In the genomic region with DNA sequence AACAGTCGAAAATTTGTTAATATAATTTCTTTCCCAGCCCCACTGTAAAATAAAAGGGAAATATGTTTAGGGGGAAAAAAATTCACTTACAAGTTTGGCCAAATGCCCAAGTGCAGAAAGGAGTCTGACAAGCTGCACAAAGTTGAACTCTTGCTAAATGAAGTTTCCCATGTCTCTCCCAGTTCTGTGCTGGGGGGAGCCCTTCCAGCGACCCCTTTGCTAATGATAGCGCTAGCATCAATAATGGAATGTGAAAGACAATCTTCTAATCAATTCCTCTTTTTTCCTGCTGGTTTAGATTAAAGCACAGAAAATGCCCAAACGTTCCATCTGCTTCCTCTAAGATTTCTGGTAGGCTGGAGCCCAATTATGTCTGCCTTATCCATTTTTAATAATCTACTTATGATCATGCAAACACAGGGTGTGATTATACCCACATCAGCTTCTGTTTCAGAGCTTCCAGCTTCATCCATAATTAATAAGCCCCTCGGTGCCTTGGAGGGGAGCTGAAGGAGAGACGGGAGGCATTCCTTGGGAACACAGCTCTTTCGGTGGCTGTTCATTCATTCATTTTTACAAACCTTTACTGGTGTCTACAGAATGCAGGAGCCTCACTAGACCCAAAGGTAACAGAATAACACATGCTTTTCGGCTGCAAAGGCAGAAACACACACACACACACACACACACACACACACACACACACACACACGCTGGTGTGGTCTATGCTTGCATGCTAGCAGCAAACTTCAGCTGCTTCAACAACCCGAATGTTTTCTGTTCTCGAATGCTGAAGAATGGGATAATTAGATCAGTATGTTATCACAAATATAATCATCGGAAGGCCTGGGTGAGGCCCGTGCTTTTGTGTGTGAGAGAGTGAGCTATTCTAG, we compare ENCODE assay signal across 15 mouse cellular contexts. TPM values are rescaled to one million over a fixed set of nuclear protein-coding genes. Genes with fewer than 3 reads are reported as not detected.
DNase-seq lines count a peak whose midpoint lies in the region; ATAC-seq and TF ChIP-seq lines count a peak whose summit lies in the region.
"Had no signal": no experiment of that assay in that cellular context is flagged by ENCODE, and none has a peak within 500 bp of the region (broad histone marks: within the 10 kb centered on the region; RNA-seq: fewer than 3 reads in every experiment).

No protein-coding gene starts in this region.

- peak; percentile 9 to 54 for DNase-seq in layer of hippocampus, adult 18-20 months (ENCODE audit: low spot score in 2 of 2)
- DNase-seq in layer of hippocampus, adult 8-10 months (ENCODE audit: low spot score in 2 of 2) = no peak
- peak; percentile 39 for DNase-seq in brain, embryonic 18.5 days (ENCODE audit: low read depth, low spot score)
- peak; percentile 8 for DNase-seq in midbrain, postnatal 0 days (ENCODE audit: low spot score)
- DNase-seq in adrenal gland, adult (ENCODE audit: inconsistent age in 2 of 2, low spot score in 1 of 2) = no peak
- no peak for DNase-seq in frontal cortex, postnatal 10 days (ENCODE audit: low spot score in 2 of 2)
- DNase-seq: cerebellum, adult 9-11 months; heart, adult 2 months; kidney, adult 9 months; thymus, adult 2 months had no signal

- no peaks in the 10 kb centered on the region for H3K9me3 ChIP-seq in hindbrain, embryonic 13.5 days
- H3K9me3 ChIP-seq in midbrain, postnatal 0 days (ENCODE audit: low read length) = no peaks in the 10 kb centered on the region
- H3K9me3 ChIP-seq: embryonic facial prominence, embryonic 15.5 days had no signal

- H3K4me3 ChIP-seq in hindbrain, embryonic 13.5 days = no peak overlapping the region
- H3K4me3 ChIP-seq in midbrain, postnatal 0 days (ENCODE audit: low read depth, low read length) = no peak overlapping the region
- H3K4me3 ChIP-seq: embryonic facial prominence, embryonic 15.5 days; heart, adult 2 months had no signal

- 47% methylated on average over 13 of the region's 13 CpGs for WGBS in hindbrain, embryonic 13.5 days
- WGBS in midbrain, postnatal 0 days = 30% methylated on average over 13 of the region's 13 CpGs

- no peak for TF ChIP-seq CTCF in midbrain, postnatal 0 days (IDR thresholded peaks at IDR 0.05)

- no peak overlapping the region for H3K4me2 ChIP-seq in hindbrain, embryonic 13.5 days
- no peak overlapping the region for H3K4me2 ChIP-seq in midbrain, postnatal 0 days (ENCODE audit: low read depth, low read length, poor library complexity, severe bottlenecking)
- H3K4me2 ChIP-seq: embryonic facial prominence, embryonic 15.5 days had no signal

- no peaks in the 10 kb centered on the region for H3K27me3 ChIP-seq in hindbrain, embryonic 13.5 days
- no peaks in the 10 kb centered on the region for H3K27me3 ChIP-seq in midbrain, postnatal 0 days (ENCODE audit: insufficient read depth, low read length)
- H3K27me3 ChIP-seq: embryonic facial prominence, embryonic 15.5 days had no signal

- ATAC-seq in hindbrain, embryonic 13.5 days (ENCODE audit: low FRiP score) = peak; percentile 46; the same call in 1 of the 2 replicates
- peak; percentile 41; the same call in 1 of the 2 replicates for ATAC-seq in midbrain, postnatal 0 days (ENCODE audit: low FRiP score)
- ATAC-seq: activated CD4-positive, CD25-positive, alpha-beta regulatory T cell, adult 4 months had no signal

- no peaks in the 10 kb centered on the region for H3K36me3 ChIP-seq in hindbrain, embryonic 13.5 days
- H3K36me3 ChIP-seq in midbrain, postnatal 0 days (ENCODE audit: insufficient read depth, low read length) = no peaks in the 10 kb centered on the region
- H3K36me3 ChIP-seq: embryonic facial prominence, embryonic 15.5 days had no signal

- H3K4me1 ChIP-seq in hindbrain, embryonic 13.5 days (replicated peaks) = peaks cover 20% of the 10 kb centered on the region
- H3K4me1 ChIP-seq in midbrain, postnatal 0 days (ENCODE audit: insufficient read depth, low read length) = no peaks in the 10 kb centered on the region

- H3K9ac ChIP-seq in hindbrain, embryonic 13.5 days = no peak overlapping the region
- H3K9ac ChIP-seq in midbrain, postnatal 0 days (replicated peaks; ENCODE audit: low read length, poor library complexity, severe bottlenecking) = no peak overlapping the region
- H3K9ac ChIP-seq: embryonic facial prominence, embryonic 15.5 days had no signal

- peak overlapping the region; percentile 44; the same call in 1 of the 2 replicates for H3K27ac ChIP-seq in hindbrain, embryonic 13.5 days
- no peak overlapping the region for H3K27ac ChIP-seq in midbrain, postnatal 0 days (ENCODE audit: low read depth, low read length)
- H3K27ac ChIP-seq: embryonic facial prominence, embryonic 15.5 days; heart, adult 2 months; macrophage had no signal

RNA-seq across cellular contexts. Expression of gene Hs3st2, which starts 59.5 kb away (rescaled TPM):
- 10 to 100 TPM; 10.3 to 13.5 TPM for total RNA-seq in layer of hippocampus, adult 18-20 months (2021)
- 10 to 100 TPM; 10.1 to 12.8 (median 11.6) TPM for total RNA-seq in layer of hippocampus, adult 8-10 months (2022)
- polyA plus RNA-seq in hindbrain, embryonic 13.5 days (2015; fragmentation: Nextera tagmentation; extraction: Ambion mirVana) = 10.2 and 11.8 TPM in 2 replicates
- total RNA-seq in midbrain, postnatal 0 days (2014; rRNA removed) = 30.2 and 30.5 TPM in 2 replicates
- 22.5 and 27.1 TPM in 2 replicates for polyA plus RNA-seq in midbrain, postnatal 0 days (2015; fragmentation: Nextera tagmentation; extraction: Ambion mirVana)
- total RNA-seq: heart, adult 2 months; heart, postnatal 25 days had no signal
- polyA plus RNA-seq: activated CD4-positive, CD25-positive, alpha-beta regulatory T cell, adult 4 months; heart, adult 2 months; macrophage had no signal

Comparison
In these comparisons a context has a peak if more than half of its experiments do, and no peak if none do; other contexts are left out.
1. DNase-seq: peak in layer of hippocampus, adult 18-20 months (2 of 2), brain, embryonic 18.5 days (single experiment) and midbrain, postnatal 0 days (single experiment); none in layer of hippocampus, adult 8-10 months (0 of 2), adrenal gland, adult (0 of 2) and frontal cortex, postnatal 10 days (0 of 2).